In the genomic region with DNA sequence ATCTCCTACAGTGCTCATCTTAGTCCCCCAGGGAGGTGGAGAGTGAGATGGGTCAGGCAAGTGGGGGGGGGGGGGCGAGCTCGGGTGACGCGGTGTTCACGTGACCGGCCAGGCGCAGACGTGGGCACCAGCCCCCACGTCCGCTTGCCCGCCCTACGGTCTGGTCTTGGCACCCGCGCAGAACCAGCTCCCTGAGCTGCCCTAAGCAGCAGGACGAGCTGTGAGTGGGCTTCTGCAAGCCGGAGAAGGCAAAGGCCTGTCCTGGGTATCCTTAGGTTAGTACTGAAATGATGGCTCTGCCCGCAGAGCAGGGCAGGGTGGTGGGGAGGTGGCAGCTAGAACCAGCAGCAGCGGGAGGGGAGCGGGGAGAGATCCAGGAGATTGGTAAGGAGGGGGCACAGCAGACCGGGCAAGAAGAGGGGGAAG, we compare ENCODE assay signal across 7 mouse cellular contexts. TPM values are rescaled to one million over a fixed set of nuclear protein-coding genes. Genes with fewer than 3 reads are reported as not detected.
DNase-seq lines count a peak whose midpoint lies in the region; ATAC-seq and TF ChIP-seq lines count a peak whose summit lies in the region.

No protein-coding gene starts in this region.

- peak overlapping the region; percentile 60 for H3K4me2 ChIP-seq in hindbrain, embryonic 14.5 days (replicated peaks)
- peak overlapping the region; percentile 49 for H3K4me2 ChIP-seq in limb, embryonic 14.5 days (replicated peaks; ENCODE audit: low read depth, low read length, severe bottlenecking)

- no peak for TF ChIP-seq POLR2A in limb, embryonic 14.5 days (IDR thresholded peaks at IDR 0.05; ENCODE audit: borderline replicate concordance, extremely low read depth, insufficient read depth, insufficient read length)
- TF ChIP-seq POLR2A in olfactory bulb, adult 2 months (IDR thresholded peaks at IDR 0.05; ENCODE audit: insufficient read depth, low read depth, low read length): peak; percentile 65

- peak; percentile 1 for DNase-seq in 3134 (ENCODE audit: extremely low read depth, insufficient read length, low spot score)
- DNase-seq in Muller cell, postnatal 12 days (ENCODE audit: inconsistent ontology term): peak; percentile 47
- DNase-seq in embryonic facial prominence, embryonic 10.5 days (ENCODE audit: low spot score): peak; percentile 26
- DNase-seq in hindbrain, embryonic 14.5 days (ENCODE audit: low spot score): peak; percentile 30
- DNase-seq in limb, embryonic 14.5 days (ENCODE audit: low spot score): no peak
- no peak for DNase-seq in thymus, postnatal 0 days (ENCODE audit: low spot score)

- no peaks in the 10 kb centered on the region for H3K36me3 ChIP-seq in embryonic facial prominence, embryonic 10.5 days (replicated peaks)
- H3K36me3 ChIP-seq in hindbrain, embryonic 14.5 days (replicated peaks; ENCODE audit: control insufficient read depth, insufficient read depth): no peaks in the 10 kb centered on the region
- H3K36me3 ChIP-seq in limb, embryonic 14.5 days (ENCODE audit: control insufficient read depth, insufficient read depth, low read length): no peaks in the 10 kb centered on the region

- 0 out of 2 replicates have a peak overlapping the region, but pooled peaks have one; percentile 35 for H3K27ac ChIP-seq in embryonic facial prominence, embryonic 10.5 days (replicated peaks)
- 0 out of 2 replicates have a peak overlapping the region, but pooled peaks have one; percentile 49 for H3K27ac ChIP-seq in hindbrain, embryonic 14.5 days
- no peak overlapping the region for H3K27ac ChIP-seq in limb, embryonic 14.5 days (replicated peaks; ENCODE audit: low read depth, low read length)
- peak overlapping the region; percentile 96 for H3K27ac ChIP-seq in olfactory bulb, adult 2 months (ENCODE audit: insufficient read depth, low read depth, low read length)

- ATAC-seq in hindbrain, embryonic 14.5 days (ENCODE audit: low FRiP score): peak; percentile 91
- peak; percentile 55; the same call in 1 of the 2 replicates for ATAC-seq in limb, embryonic 14.5 days (ENCODE audit: low FRiP score, low read depth)

- WGBS in embryonic facial prominence, embryonic 10.5 days: 19% methylated on average over 20 of the region's 20 CpGs
- WGBS in hindbrain, embryonic 14.5 days: 16% methylated on average over 17 of the region's 20 CpGs
- 21% methylated on average over 14 of the region's 20 CpGs for WGBS in limb, embryonic 14.5 days
- WGBS in olfactory bulb, adult 2 months: 31% methylated on average over 20 of the region's 20 CpGs

- no peaks in the 10 kb centered on the region for H3K4me1 ChIP-seq in embryonic facial prominence, embryonic 10.5 days
- H3K4me1 ChIP-seq in hindbrain, embryonic 14.5 days (replicated peaks; ENCODE audit: control insufficient read depth, insufficient read depth, low read length): no peaks in the 10 kb centered on the region
- H3K4me1 ChIP-seq in limb, embryonic 14.5 days (ENCODE audit: control insufficient read depth, insufficient read depth, low read length): no peaks in the 10 kb centered on the region
- no peaks in the 10 kb centered on the region for H3K4me1 ChIP-seq in olfactory bulb, adult 2 months (ENCODE audit: control insufficient read depth, insufficient read depth, low read length)

- peak overlapping the region; percentile 61 for H3K4me3 ChIP-seq in embryonic facial prominence, embryonic 10.5 days
- H3K4me3 ChIP-seq in hindbrain, embryonic 14.5 days (replicated peaks; ENCODE audit: low read length): peak overlapping the region; percentile 48
- H3K4me3 ChIP-seq in limb, embryonic 14.5 days (replicated peaks; ENCODE audit: low read length): peak overlapping the region; percentile 45
- peak overlapping the region; percentile 98 for H3K4me3 ChIP-seq in olfactory bulb, adult 2 months (ENCODE audit: insufficient read depth, low read depth, low read length)

- H3K27me3 ChIP-seq in embryonic facial prominence, embryonic 10.5 days (replicated peaks; ENCODE audit: low read depth, poor library complexity, severe bottlenecking): peaks cover 54% of the 10 kb centered on the region
- no peaks in the 10 kb centered on the region for H3K27me3 ChIP-seq in hindbrain, embryonic 14.5 days (ENCODE audit: control insufficient read depth, insufficient read depth, low read length)
- H3K27me3 ChIP-seq in limb, embryonic 14.5 days (ENCODE audit: control insufficient read depth, insufficient read depth, low read length): no peaks in the 10 kb centered on the region

- H3K9me3 ChIP-seq in embryonic facial prominence, embryonic 10.5 days: no peaks in the 10 kb centered on the region
- H3K9me3 ChIP-seq in hindbrain, embryonic 14.5 days (ENCODE audit: control insufficient read depth, low read length): no peaks in the 10 kb centered on the region
- no peaks in the 10 kb centered on the region for H3K9me3 ChIP-seq in limb, embryonic 14.5 days (ENCODE audit: control insufficient read depth, low read length)

- H3K9ac ChIP-seq in hindbrain, embryonic 14.5 days: peak overlapping the region; percentile 73
- peak overlapping the region; percentile 66 for H3K9ac ChIP-seq in limb, embryonic 14.5 days (ENCODE audit: low read depth, low read length, severe bottlenecking)

- no peak for TF ChIP-seq CTCF in olfactory bulb, adult 2 months (IDR thresholded peaks at IDR 0.05; ENCODE audit: insufficient read depth, low read depth, low read length)

RNA-seq across cellular contexts. Expression of a gene that starts 41.5 kb away (rescaled TPM):
- polyA plus RNA-seq in embryonic facial prominence, embryonic 10.5 days (2016; fragmentation: Nextera tagmentation; extraction: Ambion mirVana): 7.1 and 7.2 TPM in 2 replicates
- 24.6 and 24.9 TPM in 2 replicates for polyA plus RNA-seq in hindbrain, embryonic 14.5 days (2014; fragmentation: Nextera tagmentation; extraction: Ambion mirVana)
- polyA plus RNA-seq in limb, embryonic 14.5 days (2012; rRNA removed): 6.5 and 8.6 TPM in 2 replicates
- 14.7 and 15.6 TPM in 2 replicates for polyA plus RNA-seq in limb, embryonic 14.5 days (2014; fragmentation: Nextera tagmentation; extraction: Ambion mirVana)
- polyA plus RNA-seq in olfactory bulb, adult 2 months (2012; ENCODE audit: insufficient read depth, insufficient read length, low replicate concordance, missing spikeins): not detected in 2 replicates
- polyA plus RNA-seq in thymus, postnatal 0 days (2015; fragmentation: Nextera tagmentation; extraction: Ambion mirVana): 0.66 and 0.73 TPM in 2 replicates

Comparison
In these comparisons a context has a peak if more than half of its experiments do, and no peak if none do; other contexts are left out.
1. DNase-seq: peak in 3134 (single experiment), Muller cell, postnatal 12 days (single experiment), embryonic facial prominence, embryonic 10.5 days (single experiment) and hindbrain, embryonic 14.5 days (single experiment); none in limb, embryonic 14.5 days (single experiment) and thymus, postnatal 0 days (single experiment).
2. H3K4me3 ChIP-seq: peak in every context shown above with its lines; median percentile 98 in olfactory bulb, adult 2 months; 61 in embryonic facial prominence, embryonic 10.5 days; 48 in hindbrain, embryonic 14.5 days; 45 in limb, embryonic 14.5 days.